Mouse (Mus musculus): Measurements from ENCODE around the gene Egfl7. TPM values are rescaled to one million over a fixed set of nuclear protein-coding genes. Genes with fewer than 3 reads are reported as not detected.

Egfl7 gene
- polyA plus RNA-seq, 1 experiment from 2014 or later: 120 TPM

GRCm38 (mm10) chr2:26547481-26547880 lies 32.3 kb upstream of the Egfl7 start:
- peaks cover 21% of the 10 kb centered on the region for H3K4me1 ChIP-seq
- 23% methylated on average over 2 of the region's 2 CpGs for WGBS (ENCODE audit: insufficient replicate concordance)
- no peak overlapping the region for H3K4me2 ChIP-seq
- H3K27ac ChIP-seq: no peak overlapping the region
- H3K27me3 ChIP-seq (replicated peaks): peaks cover 4% of the 10 kb centered on the region; the same call in 1 of the 2 replicates
- no peaks in the 10 kb centered on the region for H3K9me3 ChIP-seq (replicated peaks)
- ATAC-seq: no peak
- H3K9ac ChIP-seq: no peak overlapping the region
- H3K4me3 ChIP-seq: no peak overlapping the region
- no peaks in the 10 kb centered on the region for H3K36me3 ChIP-seq

- H3K9ac ChIP-seq: no peak overlapping the region
- H3K4me2 ChIP-seq: no peak overlapping the region
- ATAC-seq: no peak
- peaks cover 13% of the 10 kb centered on the region for H3K27me3 ChIP-seq (replicated peaks)
- 43% methylated on average over 10 of the region's 10 CpGs for WGBS (ENCODE audit: insufficient replicate concordance)
- H3K4me1 ChIP-seq: peaks cover 21% of the 10 kb centered on the region
- no peak overlapping the region for H3K4me3 ChIP-seq
- H3K27ac ChIP-seq: no peak overlapping the region
- no peaks in the 10 kb centered on the region for H3K36me3 ChIP-seq
- no peaks in the 10 kb centered on the region for H3K9me3 ChIP-seq (replicated peaks)
These were observed 30.0 kb upstream of the Egfl7 start for GRCm38 (mm10) chr2:26549801-26550200.

GRCm38 (mm10) chr2:26550205-26550604 lies 29.6 kb upstream of the Egfl7 start:
- 47% methylated on average over 3 of the region's 3 CpGs for WGBS (ENCODE audit: insufficient replicate concordance)
- H3K9ac ChIP-seq: no peak overlapping the region

GRCm38 (mm10) chr2:26550777-26551176 lies 29.0 kb upstream of the Egfl7 start:
- WGBS (ENCODE audit: insufficient replicate concordance): 47% methylated on average over 3 of the region's 3 CpGs
- ATAC-seq: no peak
- Histone ChIP-seq H3K9me3 (replicated peaks) (no peaks in the 10 kb centered on the region), H3K36me3 (no peaks in the 10 kb centered on the region), H3K4me2 (no peak overlapping the region), H3K27me3 (replicated peaks) (peaks cover 13% of the 10 kb centered on the region), H3K4me1 (peaks cover 30% of the 10 kb centered on the region), H3K4me3 (no peak overlapping the region), H3K27ac (no peak overlapping the region), H3K9ac (no peak overlapping the region)

More at GRCm38 (mm10) chr2:26550205-26550604, 29.6 kb upstream of the Egfl7 start:
- no peak for ATAC-seq
- Histone ChIP-seq H3K36me3 (no peaks in the 10 kb centered on the region), H3K4me1 (peaks cover 24% of the 10 kb centered on the region), H3K27me3 (replicated peaks) (peaks cover 13% of the 10 kb centered on the region), H3K27ac (no peak overlapping the region), H3K9me3 (replicated peaks) (no peaks in the 10 kb centered on the region), H3K4me2 (no peak overlapping the region), H3K4me3 (no peak overlapping the region)

- no peak overlapping the region for H3K27ac ChIP-seq
- H3K9me3 ChIP-seq (replicated peaks): no peaks in the 10 kb centered on the region
- H3K9ac ChIP-seq: no peak overlapping the region
- peaks cover 12% of the 10 kb centered on the region for H3K27me3 ChIP-seq (replicated peaks)
- H3K4me3 ChIP-seq: no peak overlapping the region
- no peak overlapping the region for H3K4me2 ChIP-seq
- no peak for ATAC-seq
- WGBS (ENCODE audit: insufficient replicate concordance): 50% methylated on average over 8 of the region's 8 CpGs
- H3K36me3 ChIP-seq: no peaks in the 10 kb centered on the region
- H3K4me1 ChIP-seq: peaks cover 32% of the 10 kb centered on the region
These were observed 28.4 kb upstream of the Egfl7 start for GRCm38 (mm10) chr2:26551446-26551845.

GRCm38 (mm10) chr2:26552066-26552465 lies 27.7 kb upstream of the Egfl7 start:
- ATAC-seq: no peak
- WGBS (ENCODE audit: insufficient replicate concordance): 54% methylated on average over 2 of the region's 2 CpGs

GRCm38 (mm10) chr2:26553904-26554303 lies 25.9 kb upstream of the Egfl7 start:
- WGBS (ENCODE audit: insufficient replicate concordance): 58% methylated on average over 9 of the region's 9 CpGs
- H3K36me3 ChIP-seq: no peaks in the 10 kb centered on the region

More at GRCm38 (mm10) chr2:26552066-26552465, 27.7 kb upstream of the Egfl7 start:
- peaks cover 37% of the 10 kb centered on the region for H3K4me1 ChIP-seq
- no peaks in the 10 kb centered on the region for H3K9me3 ChIP-seq (replicated peaks)
- H3K4me2 ChIP-seq: no peak overlapping the region
- H3K9ac ChIP-seq: no peak overlapping the region
- H3K27me3 ChIP-seq (replicated peaks): peaks cover 10% of the 10 kb centered on the region
- no peak overlapping the region for H3K4me3 ChIP-seq
- no peak overlapping the region for H3K27ac ChIP-seq
- H3K36me3 ChIP-seq: no peaks in the 10 kb centered on the region

GRCm38 (mm10) chr2:26555076-26555475 lies 24.7 kb upstream of the Egfl7 start:
- no peak overlapping the region for H3K9ac ChIP-seq
- ATAC-seq: no peak
- 65% methylated on average over 4 of the region's 4 CpGs for WGBS (ENCODE audit: insufficient replicate concordance)
- no peaks in the 10 kb centered on the region for H3K36me3 ChIP-seq
- peaks cover 10% of the 10 kb centered on the region for H3K27me3 ChIP-seq (replicated peaks)
- no peak overlapping the region for H3K4me3 ChIP-seq
- no peak overlapping the region for H3K4me2 ChIP-seq
- no peaks in the 10 kb centered on the region for H3K9me3 ChIP-seq (replicated peaks)
- no peak overlapping the region for H3K27ac ChIP-seq
- peaks cover 27% of the 10 kb centered on the region for H3K4me1 ChIP-seq

More at GRCm38 (mm10) chr2:26553904-26554303, 25.9 kb upstream of the Egfl7 start:
- Histone ChIP-seq H3K27me3 (replicated peaks) (peaks cover 10% of the 10 kb centered on the region), H3K4me3 (no peak overlapping the region), H3K9me3 (replicated peaks) (no peaks in the 10 kb centered on the region), H3K9ac (no peak overlapping the region), H3K27ac (no peak overlapping the region), H3K4me1 (peaks cover 37% of the 10 kb centered on the region), H3K4me2 (no peak overlapping the region)
- ATAC-seq: no peak

- Histone ChIP-seq H3K9ac (no peak overlapping the region), H3K4me1 (peaks cover 25% of the 10 kb centered on the region), H3K4me3 (no peak overlapping the region), H3K27me3 (replicated peaks) (peaks cover 23% of the 10 kb centered on the region), H3K9me3 (replicated peaks) (no peaks in the 10 kb centered on the region), H3K4me2 (no peak overlapping the region), H3K36me3 (no peaks in the 10 kb centered on the region), H3K27ac (no peak overlapping the region)
- peak; percentile 44 for ATAC-seq
- WGBS (ENCODE audit: insufficient replicate concordance): 47% methylated on average over 4 of the region's 4 CpGs
These were observed 23.2 kb upstream of the Egfl7 start for GRCm38 (mm10) chr2:26556535-26556993.

GRCm38 (mm10) chr2:26560506-26560905 lies 19.3 kb upstream of the Egfl7 start:
- H3K9me3 ChIP-seq (replicated peaks): no peaks in the 10 kb centered on the region
- H3K4me2 ChIP-seq: no peak overlapping the region
- H3K4me3 ChIP-seq: no peak overlapping the region
- no peak overlapping the region for H3K9ac ChIP-seq
- no peak for ATAC-seq
- peaks cover 13% of the 10 kb centered on the region; the same call in 1 of the 2 replicates for H3K27me3 ChIP-seq (replicated peaks)
- no peaks in the 10 kb centered on the region for H3K36me3 ChIP-seq
- 65% methylated on average over 5 of the region's 5 CpGs for WGBS (ENCODE audit: insufficient replicate concordance)
- H3K4me1 ChIP-seq: peaks cover 24% of the 10 kb centered on the region
- H3K27ac ChIP-seq: no peak overlapping the region

GRCm38 (mm10) chr2:26561351-26562016 lies 18.3 kb upstream of the Egfl7 start:
- Histone ChIP-seq H3K27me3 (replicated peaks) (peaks cover 13% of the 10 kb centered on the region; the same call in 1 of the 2 replicates), H3K9me3 (replicated peaks) (no peaks in the 10 kb centered on the region), H3K27ac (no peak overlapping the region), H3K36me3 (no peaks in the 10 kb centered on the region), H3K4me2 (no peak overlapping the region), H3K4me1 (peaks cover 19% of the 10 kb centered on the region; the same call in 1 of the 2 replicates), H3K4me3 (no peak overlapping the region), H3K9ac (no peak overlapping the region)
- ATAC-seq: no peak
- WGBS (ENCODE audit: insufficient replicate concordance): 27% methylated on average over 6 of the region's 6 CpGs

- Histone ChIP-seq H3K9me3 (replicated peaks) (no peaks in the 10 kb centered on the region), H3K27ac (no peak overlapping the region), H3K4me2 (no peak overlapping the region), H3K9ac (no peak overlapping the region), H3K4me1 (peaks cover 24% of the 10 kb centered on the region), H3K4me3 (no peak overlapping the region), H3K27me3 (replicated peaks) (peaks cover 2% of the 10 kb centered on the region; the same call in 1 of the 2 replicates), H3K36me3 (no peaks in the 10 kb centered on the region)
- peak; percentile 40 for ATAC-seq
- WGBS (ENCODE audit: insufficient replicate concordance): 6% methylated on average over 4 of the region's 4 CpGs
These were observed 13.6 kb upstream of the Egfl7 start for GRCm38 (mm10) chr2:26566221-26566620.

Measured in liver, embryonic 12.5 days (tissue).